Mouse (Mus musculus): ENCODE measurements around the gene Gys1. TPM values are rescaled to one million over a fixed set of nuclear protein-coding genes. Genes with fewer than 3 reads are reported as not detected.
"Not testable (repeated sequence)": the region's sequence is repeated elsewhere in the genome, so short reads cannot be mapped to it uniquely, and the experiment has no call there.

Gene Gys1
- polyA plus RNA-seq, 1 experiment = 9.5 TPM

DNA sequence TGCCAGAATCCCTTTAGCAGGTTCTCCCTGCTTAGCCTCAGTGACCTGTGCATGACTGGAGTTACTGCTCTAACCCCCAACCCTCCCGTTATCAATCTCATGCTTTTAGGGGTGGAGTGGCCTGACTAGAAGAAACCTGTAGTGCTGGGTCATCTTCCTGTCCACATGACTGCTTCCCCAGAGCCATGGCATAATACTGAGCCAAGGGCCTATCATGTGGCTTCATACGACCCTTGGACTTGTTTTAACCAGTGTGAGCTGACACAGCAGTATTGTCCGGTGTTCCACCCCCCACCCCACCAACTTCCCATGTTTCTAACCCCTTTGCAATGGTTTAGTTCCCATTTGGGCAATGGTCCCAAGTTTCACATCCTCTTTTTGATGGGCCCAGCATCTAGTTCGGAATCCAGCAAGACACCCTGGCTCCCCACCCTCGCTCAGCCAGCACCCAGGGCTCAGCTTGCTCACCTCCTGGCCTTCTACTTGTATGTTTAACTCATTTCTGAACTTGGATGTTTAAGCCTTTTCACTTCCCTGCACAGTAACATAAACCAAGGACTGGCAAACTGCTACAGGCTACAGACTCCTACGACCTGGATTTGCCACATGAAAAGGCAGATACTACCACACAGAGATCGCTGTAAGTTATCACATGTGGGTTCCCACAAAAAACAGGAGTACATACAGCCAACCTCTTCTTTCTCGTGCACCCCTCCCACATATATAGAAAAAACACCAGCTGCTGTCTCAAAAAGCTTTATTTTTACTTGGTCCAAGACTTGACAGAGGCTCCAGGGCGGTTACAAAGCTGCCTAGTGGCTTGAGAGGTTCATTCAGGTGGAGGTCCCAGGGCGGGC lies 22.8 kb downstream of the Gys1 start:
- Histone ChIP-seq H3K27ac (ENCODE audit: insufficient read depth, low read depth, low read length) (0 out of 2 replicates have a peak overlapping the region, but pooled peaks have one; percentile 14), H3K4me1 (ENCODE audit: control insufficient read depth, insufficient read depth, insufficient read length, low read length) (peaks cover 22% of the 10 kb centered on the region), H3K36me3 (ENCODE audit: control insufficient read depth, insufficient read depth, low read length) (peaks cover 21% of the 10 kb centered on the region), H3K27me3 (ENCODE audit: control insufficient read depth, insufficient read depth, low read length) (no peaks in the 10 kb centered on the region), H3K4me3 (ENCODE audit: low read depth, low read length) (peak overlapping the region; percentile 75)
- WGBS = 46% methylated on average over 10 of the region's 10 CpGs
- no peak for TF ChIP-seq POLR2A (IDR thresholded peaks at IDR 0.05; ENCODE audit: low read depth, low read length)
- no peak for TF ChIP-seq CTCF (IDR thresholded peaks at IDR 0.05; ENCODE audit: extremely low read depth, insufficient read length, insufficient replicate concordance, low read depth, low read length)

DNA sequence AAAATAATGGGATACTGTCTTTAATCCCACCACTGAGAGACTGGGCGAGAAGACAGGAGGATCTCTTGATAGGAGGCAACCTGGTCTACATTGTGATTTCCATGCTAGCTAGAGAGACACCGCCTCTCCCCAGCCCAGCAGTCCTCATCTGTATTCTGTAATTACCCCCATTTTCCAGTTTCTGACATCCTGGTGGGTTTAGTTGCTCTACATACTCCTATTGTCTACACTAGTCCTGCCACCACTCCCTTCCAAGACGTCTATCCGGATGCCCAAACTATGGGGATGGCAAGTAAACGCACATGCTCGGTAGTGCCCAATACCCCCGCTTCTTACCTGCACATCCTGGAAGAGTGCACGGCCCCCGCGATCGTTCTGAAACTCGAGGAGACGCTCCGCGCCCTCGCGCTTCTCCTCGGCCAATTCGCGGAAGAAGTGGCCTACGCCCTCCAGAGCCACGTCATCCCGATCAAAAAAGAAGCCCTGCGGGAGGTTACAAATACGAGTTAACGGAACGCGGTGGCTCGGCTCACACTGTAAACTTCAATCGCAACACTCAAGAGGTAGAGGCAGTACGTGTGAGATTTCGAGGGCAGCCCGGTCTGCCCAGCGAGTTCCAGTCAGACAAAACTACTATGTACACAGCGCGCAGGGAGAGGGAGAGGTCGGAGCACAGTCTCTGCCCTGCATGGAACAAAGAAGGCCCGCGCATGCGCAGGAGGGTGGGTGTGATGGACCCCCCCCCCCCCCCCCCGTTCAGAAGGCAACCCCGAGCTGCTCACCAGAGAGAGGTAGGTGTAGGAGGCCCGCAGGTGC lies 24.3 kb downstream of the Gys1 start:
- H3K4me3 ChIP-seq (ENCODE audit: low read depth, low read length) = peak overlapping the region; percentile 75
- peak overlapping the region; percentile 57 for H3K27ac ChIP-seq (ENCODE audit: insufficient read depth, low read depth, low read length)
- H3K27me3 ChIP-seq (ENCODE audit: control insufficient read depth, insufficient read depth, low read length) = no peaks in the 10 kb centered on the region
- 1% methylated on average over 43 of the region's 43 CpGs for WGBS
- H3K4me1 ChIP-seq (ENCODE audit: control insufficient read depth, insufficient read depth, insufficient read length, low read length) = peaks cover 22% of the 10 kb centered on the region
- H3K36me3 ChIP-seq (ENCODE audit: control insufficient read depth, insufficient read depth, low read length) = peaks cover 25% of the 10 kb centered on the region
- no peak for TF ChIP-seq POLR2A (IDR thresholded peaks at IDR 0.05; ENCODE audit: low read depth, low read length)
- no peak for TF ChIP-seq CTCF (IDR thresholded peaks at IDR 0.05; ENCODE audit: extremely low read depth, insufficient read length, insufficient replicate concordance, low read depth, low read length)

DNA sequence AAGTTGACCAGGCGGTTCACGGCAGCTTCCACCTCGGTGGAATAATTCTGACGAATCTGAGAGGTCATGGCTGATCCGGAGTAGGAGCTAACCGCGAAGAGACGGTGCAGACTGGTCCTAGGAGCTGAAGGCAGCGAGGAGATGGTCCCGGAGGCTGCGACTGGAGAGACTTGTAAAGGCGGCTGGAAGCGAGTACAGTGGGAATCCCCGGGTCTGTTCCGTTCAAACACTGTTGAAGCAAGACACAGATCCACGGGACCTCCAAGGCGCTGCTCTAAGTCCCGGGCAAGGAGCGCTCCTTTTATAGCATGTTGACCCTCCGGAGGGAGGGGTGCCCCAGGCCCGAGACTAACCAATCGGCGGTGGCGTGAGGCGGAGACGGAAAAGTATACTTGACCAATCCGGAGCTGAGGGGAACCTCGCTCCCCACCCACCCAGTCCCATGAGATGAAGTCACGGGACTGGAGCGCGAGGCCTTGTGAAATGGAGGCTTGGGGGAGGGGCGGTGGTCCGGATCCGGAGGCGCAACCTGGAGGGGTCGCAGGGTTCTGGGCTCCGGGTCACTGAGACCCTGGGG lies 25.0 kb downstream of the Gys1 start, which contains the start of gene Ftl1:
Gene Ftl1 (minus strand): TSS at position 321 of the 577 bp plus-strand sequence.
- H3K27me3 ChIP-seq (ENCODE audit: control insufficient read depth, insufficient read depth, low read length) = not testable (repeated sequence)
- peak; percentile 93 for TF ChIP-seq POLR2A (IDR thresholded peaks at IDR 0.05; ENCODE audit: low read depth, low read length)
- Histone ChIP-seq H3K27ac (ENCODE audit: insufficient read depth, low read depth, low read length) (peak within 1 kb of the TSS; percentile 98), H3K36me3 (ENCODE audit: control insufficient read depth, insufficient read depth, low read length) (peaks cover 27% of the 10 kb centered on the region), H3K4me1 (ENCODE audit: control insufficient read depth, insufficient read depth, insufficient read length, low read length) (peaks cover 22% of the 10 kb centered on the region), H3K4me3 (ENCODE audit: low read depth, low read length) (peak within 1 kb of the TSS; percentile 75)
- under 1% methylated on average over 31 of the region's 37 CpGs for WGBS

DNA sequence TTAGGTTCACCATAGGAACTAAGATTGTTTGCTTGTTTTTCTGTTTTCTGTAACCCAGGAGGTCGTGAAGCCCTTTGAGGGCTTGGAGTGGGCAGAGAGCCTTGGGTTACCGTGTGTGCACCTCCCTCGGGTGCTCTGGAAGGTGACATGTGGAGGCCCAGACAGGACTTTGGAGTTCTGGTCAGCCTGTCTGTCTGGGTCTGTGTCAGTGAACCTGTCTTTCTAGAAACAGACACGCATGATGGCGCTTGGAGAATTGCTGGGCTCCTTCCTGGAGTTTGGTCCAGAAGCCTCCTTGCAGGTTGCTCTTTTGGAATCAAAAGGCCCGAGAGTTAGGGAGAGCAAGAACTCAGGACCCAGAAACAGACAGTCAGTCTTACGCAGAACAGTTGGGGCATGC lies 25.7 kb downstream of the Gys1 start:
- Histone ChIP-seq H3K27ac (ENCODE audit: insufficient read depth, low read depth, low read length) (peak overlapping the region; percentile 98), H3K36me3 (ENCODE audit: control insufficient read depth, insufficient read depth, low read length) (peaks cover 33% of the 10 kb centered on the region), H3K4me1 (ENCODE audit: control insufficient read depth, insufficient read depth, insufficient read length, low read length) (peaks cover 22% of the 10 kb centered on the region), H3K27me3 (ENCODE audit: control insufficient read depth, insufficient read depth, low read length) (no peaks in the 10 kb centered on the region), H3K4me3 (ENCODE audit: low read depth, low read length) (peak overlapping the region; percentile 42)
- WGBS = 32% methylated on average over 7 of the region's 7 CpGs
- no peak for TF ChIP-seq CTCF (IDR thresholded peaks at IDR 0.05; ENCODE audit: extremely low read depth, insufficient read length, insufficient replicate concordance, low read depth, low read length)
- TF ChIP-seq POLR2A (IDR thresholded peaks at IDR 0.05; ENCODE audit: low read depth, low read length) = no peak

DNA sequence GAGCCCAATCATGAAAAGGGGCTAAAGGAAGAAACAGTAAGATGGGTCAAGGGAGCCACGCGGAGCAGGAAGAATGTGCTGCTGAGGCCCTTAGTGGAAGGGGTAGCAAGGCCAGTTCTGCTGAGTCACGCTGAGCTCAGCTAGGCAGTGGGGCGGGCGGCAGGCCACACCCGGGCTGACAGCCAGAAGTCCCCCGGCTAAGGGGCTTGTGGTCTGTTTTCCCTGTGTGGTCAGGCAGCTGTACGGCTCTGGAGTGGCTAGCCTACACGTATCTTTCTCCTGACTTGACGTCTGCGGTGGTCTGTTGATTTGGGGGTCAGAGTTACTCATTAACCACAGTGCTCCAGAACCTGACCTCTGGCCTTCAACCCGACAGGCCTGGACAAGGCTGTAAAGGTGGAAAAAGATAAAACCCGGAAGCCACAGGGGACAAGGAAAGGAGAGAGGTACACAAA lies 26.2 kb downstream of the Gys1 start:
- Histone ChIP-seq H3K27ac (ENCODE audit: insufficient read depth, low read depth, low read length) (peak overlapping the region; percentile 98), H3K36me3 (ENCODE audit: control insufficient read depth, insufficient read depth, low read length) (peaks cover 33% of the 10 kb centered on the region), H3K4me3 (ENCODE audit: low read depth, low read length) (peak overlapping the region; percentile 42)

DNA sequence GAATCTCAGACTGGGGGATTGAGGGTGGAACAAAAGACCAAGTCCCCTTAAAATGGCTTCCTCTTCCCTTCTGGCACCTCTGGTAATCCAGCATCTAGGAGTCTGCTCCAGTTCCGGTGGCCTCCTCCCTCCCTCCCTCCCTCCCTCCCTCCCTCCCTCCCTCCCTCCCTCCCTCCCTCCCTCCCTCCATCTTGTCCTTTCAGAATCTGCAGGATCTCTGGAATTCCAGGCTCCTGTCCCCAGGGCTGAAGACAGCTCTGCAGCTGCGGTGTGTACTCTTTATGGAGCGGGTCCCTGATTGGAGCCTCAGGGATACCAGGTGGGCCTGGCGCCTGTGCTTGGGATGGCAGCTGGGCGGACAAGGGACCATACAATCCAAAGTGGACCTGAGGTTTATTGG lies 26.7 kb downstream of the Gys1 start:
- peak overlapping the region; percentile 98 for H3K27ac ChIP-seq (ENCODE audit: insufficient read depth, low read depth, low read length)
- WGBS = 56% methylated on average over 5 of the region's 5 CpGs
- H3K4me1 ChIP-seq (ENCODE audit: control insufficient read depth, insufficient read depth, insufficient read length, low read length) = peaks cover 22% of the 10 kb centered on the region
- peak overlapping the region; percentile 42 for H3K4me3 ChIP-seq (ENCODE audit: low read depth, low read length)
- TF ChIP-seq CTCF (IDR thresholded peaks at IDR 0.05; ENCODE audit: extremely low read depth, insufficient read length, insufficient replicate concordance, low read depth, low read length) = no peak
- TF ChIP-seq POLR2A (IDR thresholded peaks at IDR 0.05; ENCODE audit: low read depth, low read length) = no peak
- H3K27me3 ChIP-seq (ENCODE audit: control insufficient read depth, insufficient read depth, low read length) = no peaks in the 10 kb centered on the region
- H3K36me3 ChIP-seq (ENCODE audit: control insufficient read depth, insufficient read depth, low read length) = peaks cover 33% of the 10 kb centered on the region

More for the DNA sequence above, 26.2 kb downstream of the Gys1 start:
- Histone ChIP-seq H3K4me1 (ENCODE audit: control insufficient read depth, insufficient read depth, insufficient read length, low read length) (peaks cover 22% of the 10 kb centered on the region), H3K27me3 (ENCODE audit: control insufficient read depth, insufficient read depth, low read length) (no peaks in the 10 kb centered on the region)
- 5% methylated on average over 13 of the region's 13 CpGs for WGBS
- no peak for TF ChIP-seq POLR2A (IDR thresholded peaks at IDR 0.05; ENCODE audit: low read depth, low read length)
- no peak for TF ChIP-seq CTCF (IDR thresholded peaks at IDR 0.05; ENCODE audit: extremely low read depth, insufficient read length, insufficient replicate concordance, low read depth, low read length)
